Mouse (Mus musculus): ENCODE results near the gene Gm17359.

GRCm38 (mm10) chr3:79314006-79314698 is 22.3 kb upstream of the Gm17359 start:
- no peak for TF ChIP-seq CTCF (conservative IDR thresholded peaks at IDR 0.05; ENCODE audit: insufficient read depth, insufficient read length, low read depth, low read length)
- no peak for TF ChIP-seq POLR2A (IDR thresholded peaks at IDR 0.05; ENCODE audit: low read depth, low read length)

All from kidney, adult 2 months (tissue).